Mouse (Mus musculus) fat pad, adult 2 months (tissue): ENCODE results near the gene Ppp4c.
"Not testable (repeated sequence)": the region's sequence is repeated elsewhere in the genome, so short reads cannot be mapped to it uniquely, and the experiment has no call there.

Source experiments
- DNase-seq: peaks from one replicate; pipeline ENCODE4 v3.0.0-alpha.2; 2011; ENCODE audit warnings: low read depth, low spot score; ENCODE audit errors: extremely low read depth

The Ppp4c gene

GRCm38 (mm10) chr7:126781661-126782370, 10.5 kb downstream of the Ppp4c start:
- no peak for DNase-seq

GRCm38 (mm10) chr7:126780971-126781635, 11.2 kb downstream of the Ppp4c start, which contains the start of gene Tbx6:
Tbx6 (plus strand) TSS chr7:126781483.
- DNase-seq: no peak

- no peak for DNase-seq
Observed at GRCm38 (mm10) chr7:126779983-126780970, 12.0 kb downstream of the Ppp4c start.

GRCm38 (mm10) chr7:126779101-126779500, 13.2 kb downstream of the Ppp4c start:
- not testable (repeated sequence) for DNase-seq

GRCm38 (mm10) chr7:126778147-126778546, 14.1 kb downstream of the Ppp4c start:
- DNase-seq: no peak

GRCm38 (mm10) chr7:126777476-126777875, 14.8 kb downstream of the Ppp4c start:
- no peak for DNase-seq

GRCm38 (mm10) chr7:126776598-126777057, 15.7 kb downstream of the Ppp4c start, which contains the start of gene Ypel3:
Ypel3 (plus strand) TSS chr7:126776955.
- no peak for DNase-seq

GRCm38 (mm10) chr7:126775978-126776234, 16.4 kb downstream of the Ppp4c start:
- no peak for DNase-seq

- DNase-seq: no peak
Observed at GRCm38 (mm10) chr7:126775185-126775977, 16.9 kb downstream of the Ppp4c start.

GRCm38 (mm10) chr7:126774463-126774862, 17.8 kb downstream of the Ppp4c start:
- DNase-seq: no peak

- DNase-seq: no peak
Observed at GRCm38 (mm10) chr7:126773351-126773750, 18.9 kb downstream of the Ppp4c start.

GRCm38 (mm10) chr7:126770784-126771183, 21.5 kb downstream of the Ppp4c start:
- DNase-seq: no peak

GRCm38 (mm10) chr7:126767001-126767400, 25.3 kb downstream of the Ppp4c start:
- no peak for DNase-seq

GRCm38 (mm10) chr7:126766201-126766600, 26.1 kb downstream of the Ppp4c start, which contains the start of gene Gdpd3:
Gdpd3 (plus strand) TSS chr7:126766334.
- DNase-seq: no peak

GRCm38 (mm10) chr7:126765540-126765939, 26.8 kb downstream of the Ppp4c start:
- no peak for DNase-seq

- DNase-seq: no peak
Observed at GRCm38 (mm10) chr7:126762471-126763008, 29.8 kb downstream of the Ppp4c start.

- no peak for DNase-seq
Observed at GRCm38 (mm10) chr7:126761529-126762067, 30.7 kb downstream of the Ppp4c start.

- no peak for DNase-seq
Observed at GRCm38 (mm10) chr7:126760956-126761355, 31.3 kb downstream of the Ppp4c start.

- no peak for DNase-seq
Observed at GRCm38 (mm10) chr7:126760391-126760802, 31.9 kb downstream of the Ppp4c start.
